Mouse (Mus musculus) heart, embryonic 12.5 days (tissue): ENCODE results near the gene Ppard. TPM values are rescaled to one million over a fixed set of nuclear protein-coding genes. Genes with fewer than 3 reads are reported as not detected.

Experiments
- ATAC-seq: fragments of 200-750 bp; cut with Nextera tagmentation; 2 replicates; pipeline ENCODE4 v1.8.0; 2017; ENCODE audit warnings: moderate TSS enrichment, moderate library complexity; ENCODE audit not compliant: insufficient number of reproducible peaks, low FRiP score
- H3K27ac ChIP-seq: fragments of 300-500 bp; sonication (generic); 2 replicates; pipeline ENCODE4 v1.5.1; 2016; ENCODE audit warnings: mild to moderate bottlenecking, moderate library complexity; ENCODE audit not compliant: poor library complexity, severe bottlenecking
- H3K27me3 ChIP-seq: fragments of 300-500 bp; sonication (generic); replicated peaks from 2 replicates; pipeline ENCODE4 v1.6.1; 2016; ENCODE audit warnings: mild to moderate bottlenecking, moderate library complexity
- H3K36me3 ChIP-seq: fragments of 300-500 bp; sonication (generic); 2 replicates; pipeline ENCODE4 v1.6.1; 2016; ENCODE audit warnings: mild to moderate bottlenecking, moderate library complexity
- H3K4me1 ChIP-seq: fragments of 300-500 bp; sonication (generic); replicated peaks from 2 replicates; pipeline ENCODE4 v1.6.1; 2016; ENCODE audit warnings: mild to moderate bottlenecking
- H3K4me2 ChIP-seq: fragments of 300-500 bp; sonication (generic); 2 replicates; pipeline ENCODE4 v1.6.1; 2016; ENCODE audit warnings: mild to moderate bottlenecking, moderate library complexity
- H3K4me3 ChIP-seq: fragments of 300-500 bp; sonication (generic); 2 replicates; pipeline ENCODE4 v1.5.1; 2016; ENCODE audit warnings: mild to moderate bottlenecking
- H3K9ac ChIP-seq: fragments of 300-500 bp; sonication (generic); 2 replicates; pipeline ENCODE4 v1.6.1; 2016; ENCODE audit warnings: mild to moderate bottlenecking, moderate library complexity
- H3K9me3 ChIP-seq: fragments of 300-500 bp; sonication (generic); replicated peaks from 2 replicates; pipeline ENCODE4 v1.6.1; 2016; ENCODE audit warnings: mild to moderate bottlenecking, moderate library complexity
- WGBS: fragments of 180-500 bp; shearing (Covaris S2); methylation state at CpG from one replicate; pipeline ENCODE4 v1.1.7; 2016; 5-methylcytosine and 5-hydroxymethylcytosine counted together
- polyA plus RNA-seq: library from polyadenylated mRNA; unstranded; fragments of >200 nt; fragmentation: Nextera tagmentation; extraction: Ambion mirVana; gene quantifications from 2 replicates; pipeline ENCODE4 v1.2.1, GENCODE M21; 2016

The Ppard gene
- polyA plus RNA-seq, 1 experiment from 2014 or later: 1.4 TPM

DNA sequence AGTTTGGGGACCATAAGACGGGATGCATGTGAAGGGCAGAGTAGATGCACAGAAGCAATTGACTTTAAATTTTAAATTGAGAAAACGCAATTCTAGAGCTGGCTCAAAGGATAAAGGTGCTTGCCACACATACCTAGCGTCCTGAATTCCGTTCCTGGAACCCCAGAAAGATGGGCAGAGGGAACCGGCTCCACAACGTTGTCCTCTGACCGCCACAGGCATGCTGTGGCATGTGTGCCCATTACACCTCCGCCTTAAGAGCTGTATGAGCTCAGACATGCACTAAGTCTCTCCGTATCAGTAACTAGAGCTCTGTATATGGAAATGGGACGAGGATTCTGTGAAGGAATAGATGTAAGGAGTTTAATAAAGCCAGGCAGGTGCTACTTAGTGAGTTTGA lies 7.9 kb upstream of the Ppard start:
- no peaks in the 10 kb centered on the region for H3K9me3 ChIP-seq
- no peak overlapping the region for H3K4me2 ChIP-seq
- WGBS: 85% methylated on average over 10 of the region's 10 CpGs
- H3K9ac ChIP-seq: no peak overlapping the region
- no peak for ATAC-seq
- H3K36me3 ChIP-seq: no peaks in the 10 kb centered on the region
- peaks cover 15% of the 10 kb centered on the region; the same call in 1 of the 2 replicates for H3K27me3 ChIP-seq
- H3K4me1 ChIP-seq: peaks cover 23% of the 10 kb centered on the region
- no peak overlapping the region for H3K27ac ChIP-seq
- H3K4me3 ChIP-seq: no peak overlapping the region

DNA sequence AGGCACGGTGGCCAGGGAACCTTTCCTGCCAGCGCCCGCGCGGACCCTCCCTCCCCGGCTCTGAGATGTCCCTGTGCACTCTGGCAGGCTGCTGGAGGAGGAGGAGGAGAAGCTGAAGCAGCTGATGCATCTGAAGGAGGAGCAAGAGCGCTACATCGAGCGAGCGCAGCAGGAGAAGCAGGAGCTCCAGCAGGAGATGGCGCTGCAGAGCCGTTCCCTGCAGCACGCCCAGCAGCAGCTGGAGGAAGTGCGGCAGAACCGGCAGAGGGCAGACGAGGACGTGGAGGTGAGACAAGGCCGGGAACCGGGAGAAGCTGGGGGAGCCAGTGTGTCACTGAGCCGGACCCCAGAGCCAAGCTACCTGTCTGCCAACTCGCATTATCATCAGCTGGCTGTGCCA lies 6.5 kb upstream of the Ppard start:
- Histone ChIP-seq H3K4me3 (peak overlapping the region; percentile 30), H3K27me3 (peaks cover 14% of the 10 kb centered on the region; the same call in 1 of the 2 replicates), H3K4me1 (peaks cover 23% of the 10 kb centered on the region), H3K27ac (no peak overlapping the region), H3K9ac (peak overlapping the region; percentile 63), H3K4me2 (peak overlapping the region; percentile 67), H3K36me3 (no peaks in the 10 kb centered on the region), H3K9me3 (no peaks in the 10 kb centered on the region)
- under 1% methylated on average over 21 of the region's 21 CpGs for WGBS
- ATAC-seq: peak; percentile 24

- Histone ChIP-seq H3K4me2 (no peak overlapping the region), H3K36me3 (no peaks in the 10 kb centered on the region), H3K9ac (no peak overlapping the region), H3K4me3 (no peak overlapping the region), H3K27me3 (peaks cover 5% of the 10 kb centered on the region; the same call in 1 of the 2 replicates), H3K27ac (no peak overlapping the region), H3K9me3 (no peaks in the 10 kb centered on the region), H3K4me1 (peaks cover 21% of the 10 kb centered on the region)
- 68% methylated on average over 6 of the region's 6 CpGs for WGBS
- ATAC-seq: no peak
Measured at GRCm38 (mm10) chr17:28230486-28230885, 2.0 kb upstream of the Ppard start.

DNA sequence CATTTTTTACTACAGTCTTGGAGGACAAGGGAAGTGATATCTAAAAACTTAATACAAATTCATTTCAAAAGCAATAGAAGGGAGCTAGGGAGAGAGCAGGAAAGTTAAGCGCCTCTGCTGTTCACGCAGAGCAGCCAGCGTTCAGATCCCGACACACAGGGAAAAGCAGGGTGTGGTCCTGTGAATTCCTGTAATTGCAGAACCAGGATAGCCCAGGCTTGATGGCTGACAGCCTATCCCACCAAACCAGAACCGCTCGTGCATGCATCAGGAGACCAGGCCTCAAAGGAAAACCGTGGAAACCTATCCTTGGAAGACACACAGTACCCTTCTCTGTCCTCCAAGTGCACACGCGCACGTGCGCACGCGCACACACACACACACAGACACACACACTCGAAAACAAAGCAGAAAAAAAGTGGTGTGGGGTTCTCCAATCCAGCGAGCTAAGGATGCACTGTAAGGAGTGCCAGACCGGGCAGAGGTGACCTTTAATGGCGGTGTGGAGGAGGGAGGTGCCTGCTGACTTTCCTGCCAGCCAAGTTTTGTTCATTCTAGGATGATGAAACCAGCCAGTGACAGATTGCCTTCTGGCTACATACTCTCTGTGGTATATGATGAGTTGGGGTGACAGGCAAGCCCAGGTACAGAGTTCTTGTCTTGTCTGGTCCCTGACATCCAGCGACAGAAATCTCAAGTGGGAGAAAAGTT lies 1.3 kb upstream of the Ppard start:
- WGBS: 84% methylated on average over 18 of the region's 18 CpGs
- no peak overlapping the region for H3K4me2 ChIP-seq
- H3K4me3 ChIP-seq: no peak overlapping the region
- no peaks in the 10 kb centered on the region for H3K9me3 ChIP-seq
- no peak for ATAC-seq
- peak overlapping the region; percentile 37; the same call in 1 of the 2 replicates for H3K9ac ChIP-seq
- peaks cover 5% of the 10 kb centered on the region; the same call in 1 of the 2 replicates for H3K27me3 ChIP-seq
- no peak overlapping the region for H3K27ac ChIP-seq
- H3K4me1 ChIP-seq: peaks cover 20% of the 10 kb centered on the region
- H3K36me3 ChIP-seq: no peaks in the 10 kb centered on the region

DNA sequence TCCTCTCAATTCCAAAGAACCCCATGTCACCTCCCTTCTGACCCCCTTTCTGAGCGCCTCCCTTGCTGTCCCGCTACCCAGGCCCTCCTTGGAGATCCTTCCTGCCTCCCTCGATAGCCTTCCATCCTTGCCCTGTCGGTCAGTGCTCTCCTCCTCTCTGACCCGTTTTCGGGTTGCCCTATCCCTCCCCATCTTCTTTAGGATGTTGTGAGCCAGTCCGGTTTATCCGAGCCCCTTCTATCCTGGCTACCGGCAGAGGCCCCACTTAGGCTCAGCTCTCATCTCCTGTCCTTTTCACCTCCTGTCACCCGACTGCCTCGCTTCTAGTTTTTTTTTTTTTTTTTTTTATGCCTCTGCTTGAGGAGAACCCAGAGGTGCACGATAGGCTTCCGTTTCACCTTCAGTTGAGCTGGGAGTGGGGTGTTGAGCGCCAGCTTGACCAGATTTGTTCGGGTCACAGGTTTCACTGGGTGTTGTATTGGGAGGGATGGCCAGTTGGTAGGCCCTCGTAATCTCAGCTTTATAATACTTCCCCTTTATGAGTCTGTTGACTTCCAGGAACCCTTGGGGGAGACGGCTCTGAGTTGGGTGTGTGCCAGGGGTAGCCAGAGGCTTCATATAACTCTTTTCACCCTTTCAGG lies 711 bp downstream of the Ppard start:
- H3K4me1 ChIP-seq: peaks cover 18% of the 10 kb centered on the region
- peak overlapping the region; percentile 79 for H3K4me2 ChIP-seq
- peak overlapping the region; percentile 93 for H3K9ac ChIP-seq
- peak overlapping the region; percentile 58 for H3K27ac ChIP-seq
- no peaks in the 10 kb centered on the region for H3K9me3 ChIP-seq
- peaks cover 5% of the 10 kb centered on the region; the same call in 1 of the 2 replicates for H3K27me3 ChIP-seq
- WGBS: 6% methylated on average over 17 of the region's 17 CpGs
- peak overlapping the region; percentile 83 for H3K4me3 ChIP-seq
- peaks cover 16% of the 10 kb centered on the region for H3K36me3 ChIP-seq
- peak; percentile 37 for ATAC-seq

DNA sequence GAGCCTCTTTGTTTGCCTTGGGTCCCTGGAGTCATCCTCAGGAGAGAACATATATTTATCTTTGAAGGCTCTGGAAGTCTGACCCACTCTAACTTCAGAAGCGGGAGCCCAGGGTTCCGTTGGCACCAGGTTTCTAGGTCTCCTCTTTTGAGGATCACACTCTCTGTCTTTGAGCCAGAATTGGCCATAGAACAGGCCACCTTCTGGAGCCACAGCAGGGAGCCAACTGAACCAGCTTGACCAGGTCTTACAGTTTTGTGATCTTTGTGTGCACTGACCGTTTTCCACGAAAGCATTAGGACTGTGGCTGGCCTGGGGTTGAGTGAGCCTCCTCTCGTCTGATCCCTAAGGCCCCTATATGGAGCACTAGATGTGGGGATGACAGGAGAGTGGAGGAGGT lies 2.1 kb downstream of the Ppard start:
- Histone ChIP-seq H3K27me3 (no peaks in the 10 kb centered on the region), H3K9ac (0 out of 2 replicates have a peak overlapping the region, but pooled peaks have one; percentile 32), H3K27ac (no peak overlapping the region), H3K9me3 (no peaks in the 10 kb centered on the region), H3K36me3 (peaks cover 27% of the 10 kb centered on the region), H3K4me3 (no peak overlapping the region), H3K4me1 (peaks cover 18% of the 10 kb centered on the region), H3K4me2 (no peak overlapping the region)
- ATAC-seq: no peak
- WGBS: 89% methylated on average over 5 of the region's 5 CpGs

- Histone ChIP-seq H3K4me1 (peaks cover 18% of the 10 kb centered on the region), H3K36me3 (peaks cover 35% of the 10 kb centered on the region), H3K27ac (no peak overlapping the region), H3K27me3 (no peaks in the 10 kb centered on the region), H3K9ac (no peak overlapping the region), H3K9me3 (no peaks in the 10 kb centered on the region), H3K4me2 (no peak overlapping the region), H3K4me3 (no peak overlapping the region)
- no peak for ATAC-seq
- 79% methylated on average over 7 of the region's 7 CpGs for WGBS
Measured at GRCm38 (mm10) chr17:28235982-28236635, 3.6 kb downstream of the Ppard start.

DNA sequence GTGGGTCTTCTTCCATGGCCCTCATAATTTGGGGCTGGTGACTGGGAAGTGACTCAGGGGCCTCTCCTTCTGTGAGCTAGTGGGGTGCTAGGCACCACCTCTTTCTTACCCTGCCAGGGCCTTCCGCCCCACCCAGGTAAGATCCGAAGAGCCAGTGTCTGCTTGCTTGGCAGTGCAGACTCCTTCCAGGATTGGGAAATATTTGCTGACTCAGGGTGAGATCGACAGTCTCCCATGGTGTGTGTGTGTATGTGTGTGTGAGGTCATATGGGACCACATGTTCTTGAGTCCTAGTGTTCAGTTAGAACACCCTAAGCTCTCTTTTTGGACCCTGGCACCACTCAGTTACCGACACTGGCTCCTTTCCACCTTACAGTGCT lies 4.1 kb downstream of the Ppard start:
- H3K4me1 ChIP-seq: peaks cover 21% of the 10 kb centered on the region
- H3K27ac ChIP-seq: no peak overlapping the region
- peaks cover 39% of the 10 kb centered on the region for H3K36me3 ChIP-seq
- H3K9ac ChIP-seq: no peak overlapping the region
- no peak overlapping the region for H3K4me3 ChIP-seq
- no peaks in the 10 kb centered on the region for H3K9me3 ChIP-seq
- H3K4me2 ChIP-seq: no peak overlapping the region
- H3K27me3 ChIP-seq: no peaks in the 10 kb centered on the region
- ATAC-seq: no peak
- WGBS: 81% methylated on average over 4 of the region's 4 CpGs

DNA sequence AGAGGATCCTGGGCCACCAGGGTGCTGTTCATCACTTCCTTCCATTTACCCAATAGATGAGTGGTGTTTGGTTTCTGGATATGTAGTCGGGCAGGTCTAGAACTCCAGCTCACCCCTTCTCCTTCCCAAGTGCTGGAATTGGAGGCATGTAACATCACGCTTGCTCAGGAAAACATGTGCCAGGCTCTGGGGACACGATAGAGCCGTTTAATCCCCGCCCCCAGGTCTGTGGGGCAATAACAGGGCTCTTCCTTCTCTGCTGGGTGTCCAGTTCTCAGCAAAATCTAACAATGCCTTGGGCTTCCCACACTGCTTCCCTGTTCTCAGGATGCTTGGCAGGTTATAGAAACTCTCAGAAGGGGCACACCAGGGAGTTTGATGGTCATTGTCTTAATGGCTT lies 4.9 kb downstream of the Ppard start:
- 77% methylated on average over 5 of the region's 5 CpGs for WGBS
- Histone ChIP-seq H3K27me3 (no peaks in the 10 kb centered on the region), H3K27ac (no peak overlapping the region), H3K36me3 (peaks cover 44% of the 10 kb centered on the region), H3K4me2 (no peak overlapping the region), H3K9me3 (no peaks in the 10 kb centered on the region), H3K4me1 (peaks cover 28% of the 10 kb centered on the region), H3K4me3 (no peak overlapping the region), H3K9ac (no peak overlapping the region)
- no peak for ATAC-seq

- peaks cover 44% of the 10 kb centered on the region for H3K36me3 ChIP-seq
- H3K27me3 ChIP-seq: no peaks in the 10 kb centered on the region
- no peak overlapping the region for H3K9ac ChIP-seq
- 72% methylated on average over 6 of the region's 6 CpGs for WGBS
- H3K27ac ChIP-seq: no peak overlapping the region
- no peaks in the 10 kb centered on the region for H3K9me3 ChIP-seq
- no peak overlapping the region for H3K4me3 ChIP-seq
- peaks cover 31% of the 10 kb centered on the region for H3K4me1 ChIP-seq
- no peak for ATAC-seq
- H3K4me2 ChIP-seq: no peak overlapping the region
Measured at GRCm38 (mm10) chr17:28237874-28238273, 5.4 kb downstream of the Ppard start.

GRCm38 (mm10) chr17:28240846-28241245 lies 8.3 kb downstream of the Ppard start:
- 86% methylated on average over 5 of the region's 5 CpGs for WGBS
- H3K4me1 ChIP-seq: peaks cover 33% of the 10 kb centered on the region
- no peak overlapping the region for H3K27ac ChIP-seq
- H3K4me2 ChIP-seq: no peak overlapping the region
- no peak for ATAC-seq
- peaks cover 48% of the 10 kb centered on the region for H3K36me3 ChIP-seq
- no peak overlapping the region for H3K4me3 ChIP-seq
- no peak overlapping the region for H3K9ac ChIP-seq
- H3K9me3 ChIP-seq: no peaks in the 10 kb centered on the region
- H3K27me3 ChIP-seq: no peaks in the 10 kb centered on the region
